Mouse (Mus musculus) hindbrain, embryonic 15.5 days (tissue): ENCODE data around the gene Hmcn2. TPM values are rescaled to one million over a fixed set of nuclear protein-coding genes. Genes with fewer than 3 reads are reported as not detected.

Experiments
- ATAC-seq: fragments of 200-750 bp; cut with Nextera tagmentation; 2 replicates; pipeline ENCODE4 v1.8.0; 2017; ENCODE audit warnings: low read depth, moderate number of reproducible peaks, moderate TSS enrichment; ENCODE audit not compliant: low FRiP score
- H3K27ac ChIP-seq: fragments of 300-500 bp; sonication (generic); replicated peaks from 2 replicates; pipeline ENCODE4 v1.5.1; 2015; ENCODE audit warnings: mild to moderate bottlenecking, inconsistent platforms
- H3K27me3 ChIP-seq: fragments of 300-500 bp; sonication (generic); 2 replicates; pipeline ENCODE4 v1.6.1; 2015; ENCODE audit warnings: control low read depth, inconsistent platforms
- H3K36me3 ChIP-seq: fragments of 300-500 bp; sonication (generic); 2 replicates; pipeline ENCODE4 v1.6.1; 2015; ENCODE audit warnings: control low read depth, inconsistent platforms
- H3K4me1 ChIP-seq: fragments of 300-500 bp; sonication (generic); replicated peaks from 2 replicates; pipeline ENCODE4 v1.6.1; 2015; ENCODE audit warnings: control low read depth, inconsistent platforms
- H3K4me2 ChIP-seq: fragments of 300-500 bp; sonication (generic); 2 replicates; pipeline ENCODE4 v1.6.1; 2015; ENCODE audit warnings: moderate library complexity, mild to moderate bottlenecking, inconsistent platforms
- H3K4me3 ChIP-seq: fragments of 300-500 bp; sonication (generic); 2 replicates; pipeline ENCODE4 v1.5.1; 2015; ENCODE audit warnings: mild to moderate bottlenecking, inconsistent platforms
- H3K9ac ChIP-seq: fragments of 300-500 bp; sonication (generic); 2 replicates; pipeline ENCODE4 v1.6.1; 2015; ENCODE audit warnings: inconsistent platforms
- H3K9me3 ChIP-seq: fragments of 300-500 bp; sonication (generic); 2 replicates; pipeline ENCODE4 v1.6.1; 2016; ENCODE audit warnings: control low read depth, inconsistent platforms
- WGBS: fragments of 180-500 bp; shearing (Covaris S2); methylation state at CpG from one replicate; pipeline ENCODE4 v1.1.7; 2015; 5-methylcytosine and 5-hydroxymethylcytosine counted together
- polyA plus RNA-seq: library from polyadenylated mRNA; unstranded; fragments of >200 nt; fragmentation: Nextera tagmentation; extraction: Ambion mirVana; gene quantifications from 2 replicates; pipeline ENCODE4 v1.2.1, GENCODE M21; 2015

The Hmcn2 gene
- polyA plus RNA-seq, 1 experiment from 2014 or later = 0.27 TPM

GRCm38 (mm10) chr2:31495046-31495476, 180.8 kb downstream of the Hmcn2 start:
- peak; percentile 40; the same call in 1 of the 2 replicates for ATAC-seq
- WGBS = 15% methylated on average over 13 of the region's 13 CpGs
- Histone ChIP-seq H3K4me3 (no peak overlapping the region), H3K9ac (no peak overlapping the region), H3K27ac (no peak overlapping the region), H3K4me1 (peaks cover 52% of the 10 kb centered on the region), H3K27me3 (peaks cover 60% of the 10 kb centered on the region), H3K36me3 (no peaks in the 10 kb centered on the region), H3K9me3 (no peaks in the 10 kb centered on the region), H3K4me2 (peak overlapping the region; percentile 29)

- Histone ChIP-seq H3K4me1 (peaks cover 59% of the 10 kb centered on the region), H3K27ac (no peak overlapping the region), H3K9ac (no peak overlapping the region), H3K9me3 (no peaks in the 10 kb centered on the region), H3K4me2 (no peak overlapping the region), H3K36me3 (no peaks in the 10 kb centered on the region), H3K4me3 (no peak overlapping the region), H3K27me3 (peaks cover 61% of the 10 kb centered on the region)
- ATAC-seq = no peak
- WGBS = 24% methylated on average over 1 of the region's 1 CpGs
These were observed 181.9 kb downstream of the Hmcn2 start for GRCm38 (mm10) chr2:31496141-31496540.

- no peaks in the 10 kb centered on the region for H3K36me3 ChIP-seq
- ATAC-seq = no peak
- no peak overlapping the region for H3K4me3 ChIP-seq
- 27% methylated on average over 7 of the region's 7 CpGs for WGBS
- H3K4me1 ChIP-seq = peaks cover 66% of the 10 kb centered on the region
- H3K27ac ChIP-seq = no peak overlapping the region
- peaks cover 61% of the 10 kb centered on the region for H3K27me3 ChIP-seq
- H3K9ac ChIP-seq = no peak overlapping the region
- no peaks in the 10 kb centered on the region for H3K9me3 ChIP-seq
- no peak overlapping the region for H3K4me2 ChIP-seq
These were observed 182.9 kb downstream of the Hmcn2 start for GRCm38 (mm10) chr2:31497113-31497512.

- H3K4me1 ChIP-seq = peaks cover 66% of the 10 kb centered on the region
- no peak for ATAC-seq
- H3K4me2 ChIP-seq = no peak overlapping the region
- no peak overlapping the region for H3K9ac ChIP-seq
- H3K9me3 ChIP-seq = no peaks in the 10 kb centered on the region
- 23% methylated on average over 19 of the region's 19 CpGs for WGBS
- H3K36me3 ChIP-seq = no peaks in the 10 kb centered on the region
- no peak overlapping the region for H3K4me3 ChIP-seq
- no peak overlapping the region for H3K27ac ChIP-seq
- peaks cover 62% of the 10 kb centered on the region for H3K27me3 ChIP-seq
These were observed 183.4 kb downstream of the Hmcn2 start for GRCm38 (mm10) chr2:31497635-31498034.

GRCm38 (mm10) chr2:31499327-31500291, 185.4 kb downstream of the Hmcn2 start:
- no peak for ATAC-seq
- Histone ChIP-seq H3K4me2 (0 out of 2 replicates have a peak overlapping the region, but pooled peaks have one; percentile 12), H3K27me3 (peaks cover 56% of the 10 kb centered on the region), H3K4me3 (no peak overlapping the region), H3K9ac (no peak overlapping the region), H3K36me3 (no peaks in the 10 kb centered on the region), H3K9me3 (no peaks in the 10 kb centered on the region), H3K4me1 (peaks cover 54% of the 10 kb centered on the region), H3K27ac (no peak overlapping the region)
- WGBS = 17% methylated on average over 21 of the region's 21 CpGs

- Histone ChIP-seq H3K9ac (no peak overlapping the region), H3K9me3 (no peaks in the 10 kb centered on the region), H3K27ac (no peak overlapping the region), H3K4me3 (no peak overlapping the region), H3K4me1 (peaks cover 55% of the 10 kb centered on the region), H3K36me3 (no peaks in the 10 kb centered on the region), H3K27me3 (peaks cover 62% of the 10 kb centered on the region), H3K4me2 (0 out of 2 replicates have a peak overlapping the region, but pooled peaks have one; percentile 12)
- ATAC-seq = peak; percentile 35; the same call in 1 of the 2 replicates
- WGBS = 21% methylated on average over 24 of the region's 24 CpGs
These were observed 186.3 kb downstream of the Hmcn2 start for GRCm38 (mm10) chr2:31500292-31501204.

GRCm38 (mm10) chr2:31501448-31502130, 187.4 kb downstream of the Hmcn2 start:
- H3K27ac ChIP-seq = no peak overlapping the region
- H3K9me3 ChIP-seq = no peaks in the 10 kb centered on the region
- no peak overlapping the region for H3K9ac ChIP-seq
- no peak for ATAC-seq
- no peak overlapping the region for H3K4me3 ChIP-seq
- H3K27me3 ChIP-seq = peaks cover 57% of the 10 kb centered on the region
- no peaks in the 10 kb centered on the region for H3K36me3 ChIP-seq
- WGBS = 36% methylated on average over 20 of the region's 20 CpGs
- H3K4me1 ChIP-seq = peaks cover 45% of the 10 kb centered on the region
- no peak overlapping the region for H3K4me2 ChIP-seq

GRCm38 (mm10) chr2:31502616-31503522, 188.7 kb downstream of the Hmcn2 start:
- Histone ChIP-seq H3K4me3 (no peak overlapping the region), H3K4me2 (no peak overlapping the region), H3K36me3 (no peaks in the 10 kb centered on the region), H3K27ac (no peak overlapping the region), H3K9ac (no peak overlapping the region), H3K9me3 (no peaks in the 10 kb centered on the region), H3K4me1 (peaks cover 35% of the 10 kb centered on the region), H3K27me3 (peaks cover 60% of the 10 kb centered on the region)
- ATAC-seq = no peak
- 53% methylated on average over 15 of the region's 15 CpGs for WGBS

GRCm38 (mm10) chr2:31505472-31505871, 191.3 kb downstream of the Hmcn2 start:
- H3K27ac ChIP-seq = no peak overlapping the region
- H3K9me3 ChIP-seq = no peaks in the 10 kb centered on the region
- H3K27me3 ChIP-seq = peaks cover 48% of the 10 kb centered on the region
- no peak overlapping the region for H3K9ac ChIP-seq
- no peak for ATAC-seq
- no peaks in the 10 kb centered on the region for H3K36me3 ChIP-seq
- H3K4me2 ChIP-seq = no peak overlapping the region
- H3K4me1 ChIP-seq = peaks cover 19% of the 10 kb centered on the region
- 39% methylated on average over 11 of the region's 11 CpGs for WGBS
- H3K4me3 ChIP-seq = no peak overlapping the region

- no peaks in the 10 kb centered on the region for H3K36me3 ChIP-seq
- ATAC-seq = no peak
- peaks cover 37% of the 10 kb centered on the region for H3K27me3 ChIP-seq
- H3K4me3 ChIP-seq = no peak overlapping the region
- H3K4me1 ChIP-seq = peaks cover 9% of the 10 kb centered on the region
- 92% methylated on average over 6 of the region's 6 CpGs for WGBS
- no peaks in the 10 kb centered on the region for H3K9me3 ChIP-seq
- no peak overlapping the region for H3K27ac ChIP-seq
- H3K9ac ChIP-seq = no peak overlapping the region
- H3K4me2 ChIP-seq = no peak overlapping the region
These were observed 194.6 kb downstream of the Hmcn2 start for GRCm38 (mm10) chr2:31508851-31509250.
